Mouse (Mus musculus) midbrain, embryonic 16.5 days (tissue): ENCODE measurements around the gene Olfr1358. TPM values are rescaled to one million over a fixed set of nuclear protein-coding genes. Genes with fewer than 3 reads are reported as not detected.

Experiments used
- ATAC-seq: fragments of 200-750 bp; cut with Nextera tagmentation; 2 replicates; pipeline ENCODE4 v1.8.0; 2017; ENCODE audit warnings: moderate TSS enrichment
- H3K27ac ChIP-seq: fragments of 300-500 bp; sonication (generic); 2 replicates; pipeline ENCODE4 v1.5.1; 2014; ENCODE audit warnings: mild to moderate bottlenecking, low read length, mixed read lengths
- H3K27me3 ChIP-seq: fragments of 300-500 bp; sonication (generic); 2 replicates; pipeline ENCODE4 v1.6.1; 2014; ENCODE audit warnings: low read depth, low read length, mixed read lengths; ENCODE audit not compliant: control insufficient read depth, insufficient read depth
- H3K36me3 ChIP-seq: fragments of 300-500 bp; sonication (generic); 2 replicates; pipeline ENCODE4 v1.6.1; 2014; ENCODE audit warnings: mild to moderate bottlenecking, low read length, moderate library complexity, mixed read lengths; ENCODE audit not compliant: control insufficient read depth, insufficient read depth
- H3K4me1 ChIP-seq: fragments of 300-500 bp; sonication (generic); 2 replicates; pipeline ENCODE4 v1.6.1; 2014; ENCODE audit warnings: mild to moderate bottlenecking, low read length, mixed read lengths; ENCODE audit not compliant: control insufficient read depth, insufficient read depth
- H3K4me2 ChIP-seq: fragments of 300-500 bp; sonication (generic); 2 replicates; pipeline ENCODE4 v1.6.1; 2014; ENCODE audit warnings: mild to moderate bottlenecking, low read length, mixed read lengths
- H3K4me3 ChIP-seq: fragments of 300-500 bp; sonication (generic); 2 replicates; pipeline ENCODE4 v1.5.1; 2014; ENCODE audit warnings: low read depth, mild to moderate bottlenecking, low read length, moderate library complexity, mixed read lengths
- H3K9ac ChIP-seq: fragments of 300-500 bp; sonication (generic); 2 replicates; pipeline ENCODE4 v1.6.1; 2014; ENCODE audit warnings: low read depth, low read length, mixed read lengths
- H3K9me3 ChIP-seq: fragments of 300-500 bp; sonication (generic); replicated peaks from 2 replicates; pipeline ENCODE4 v1.6.1; 2014; ENCODE audit warnings: mild to moderate bottlenecking, low read length, mixed read lengths; ENCODE audit not compliant: control insufficient read depth, poor library complexity, severe bottlenecking
- WGBS: fragments of 180-500 bp; shearing (Covaris S2); extraction: QIAGEN DNeasy Blood & Tissue Kit; methylation state at CpG from one replicate; pipeline ENCODE4 v1.1.7; 2014; 5-methylcytosine and 5-hydroxymethylcytosine counted together
- polyA plus RNA-seq: library from polyadenylated mRNA; unstranded; fragments of >200 nt; fragmentation: Nextera tagmentation; extraction: Ambion mirVana; gene quantifications from 2 replicates; pipeline ENCODE4 v1.2.1, GENCODE M21; 2015

Olfr1358 gene
- polyA plus RNA-seq, result not detected in 2 replicates

DNA sequence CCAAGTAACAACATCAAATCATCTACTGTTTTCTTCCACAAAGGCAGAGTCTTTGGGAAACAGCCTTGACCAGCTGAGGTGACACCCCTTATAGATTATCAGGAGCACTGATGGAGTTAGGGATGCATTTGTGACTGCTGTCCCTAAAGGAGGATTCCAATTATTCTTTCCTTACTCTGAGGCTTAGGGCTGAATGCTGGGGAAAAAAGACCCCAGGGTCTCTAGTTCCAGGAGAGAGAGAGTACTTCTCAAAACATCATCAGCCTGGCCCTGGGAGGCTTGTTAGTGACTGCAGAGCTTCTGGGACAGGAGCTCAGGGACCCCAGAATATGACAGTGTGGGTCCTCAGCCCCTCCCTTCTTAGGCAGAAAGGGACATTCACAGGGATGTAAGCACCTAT, at the start of gene Olfr1358:
Gene Olfr1358, plus strand, starts transcription at position 301 of the 400 bp plus-strand sequence.
- ATAC-seq, result no peak
- H3K4me1 ChIP-seq, result no peaks in the 10 kb centered on the region
- H3K27ac ChIP-seq, result no peak within 1 kb of the TSS
- no peak within 1 kb of the TSS for H3K4me2 ChIP-seq
- no peaks in the 10 kb centered on the region for H3K9me3 ChIP-seq
- H3K36me3 ChIP-seq, result no peaks in the 10 kb centered on the region
- no peak within 1 kb of the TSS for H3K4me3 ChIP-seq
- no peaks in the 10 kb centered on the region for H3K27me3 ChIP-seq
- H3K9ac ChIP-seq, result no peak within 1 kb of the TSS

- 45% methylated on average over 2 of the region's 2 CpGs for WGBS
- no peaks in the 10 kb centered on the region for H3K27me3 ChIP-seq
- no peak overlapping the region for H3K4me3 ChIP-seq
- no peaks in the 10 kb centered on the region for H3K36me3 ChIP-seq
- H3K9me3 ChIP-seq, result no peaks in the 10 kb centered on the region
- no peak overlapping the region for H3K4me2 ChIP-seq
- H3K4me1 ChIP-seq, result peaks cover 18% of the 10 kb centered on the region
- no peak overlapping the region for H3K9ac ChIP-seq
- no peak for ATAC-seq
- no peak overlapping the region for H3K27ac ChIP-seq
Measured at GRCm38 (mm10) chr10:78467761-78468310, 49.4 kb upstream of the Olfr1358 start.

DNA sequence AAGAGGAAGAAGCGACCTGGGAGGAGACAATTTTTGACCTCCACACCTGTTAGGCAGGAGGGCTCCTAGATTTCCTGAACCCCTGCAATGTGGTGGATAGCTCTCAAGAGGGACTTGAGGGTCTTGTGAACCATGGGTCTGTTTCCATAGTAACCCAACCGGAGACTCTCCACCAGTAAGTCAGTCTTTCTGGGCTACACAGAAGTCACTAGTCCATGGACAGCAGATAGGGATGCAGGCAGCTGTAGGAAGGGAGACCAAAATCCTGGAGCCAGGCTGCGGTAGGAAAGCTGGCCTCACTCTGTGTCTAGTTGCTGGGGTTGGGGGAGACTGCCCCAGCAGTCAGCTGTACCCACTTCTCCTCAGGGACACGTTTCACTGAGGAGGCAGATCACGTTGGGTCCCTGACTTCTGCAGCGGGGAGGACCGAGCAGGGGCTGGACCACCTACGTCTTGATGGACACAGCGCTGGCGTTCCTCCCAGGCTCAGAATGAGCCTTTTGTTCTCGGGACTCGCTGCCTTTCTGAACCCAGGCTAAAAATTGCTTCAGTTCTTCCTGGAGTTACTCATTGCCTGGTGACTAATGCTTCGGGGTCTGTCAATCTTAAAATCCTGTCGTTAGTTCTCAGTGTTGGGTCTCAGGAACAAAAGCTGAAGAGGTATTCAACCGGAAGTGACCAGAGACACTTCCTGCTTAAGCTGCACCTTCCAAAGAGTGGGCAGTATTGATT, 46.5 kb upstream of the Olfr1358 start:
- peaks cover 6% of the 10 kb centered on the region; the same call in 1 of the 2 replicates for H3K4me1 ChIP-seq
- WGBS, result 29% methylated on average over 15 of the region's 15 CpGs
- peak overlapping the region; percentile 5; the same call in 1 of the 2 replicates for H3K4me2 ChIP-seq
- no peak overlapping the region for H3K9ac ChIP-seq
- H3K27ac ChIP-seq, result no peak overlapping the region
- peak; percentile 21; the same call in 1 of the 2 replicates for ATAC-seq
- no peaks in the 10 kb centered on the region for H3K27me3 ChIP-seq
- H3K4me3 ChIP-seq, result no peak overlapping the region
- no peaks in the 10 kb centered on the region for H3K9me3 ChIP-seq
- no peaks in the 10 kb centered on the region for H3K36me3 ChIP-seq

DNA sequence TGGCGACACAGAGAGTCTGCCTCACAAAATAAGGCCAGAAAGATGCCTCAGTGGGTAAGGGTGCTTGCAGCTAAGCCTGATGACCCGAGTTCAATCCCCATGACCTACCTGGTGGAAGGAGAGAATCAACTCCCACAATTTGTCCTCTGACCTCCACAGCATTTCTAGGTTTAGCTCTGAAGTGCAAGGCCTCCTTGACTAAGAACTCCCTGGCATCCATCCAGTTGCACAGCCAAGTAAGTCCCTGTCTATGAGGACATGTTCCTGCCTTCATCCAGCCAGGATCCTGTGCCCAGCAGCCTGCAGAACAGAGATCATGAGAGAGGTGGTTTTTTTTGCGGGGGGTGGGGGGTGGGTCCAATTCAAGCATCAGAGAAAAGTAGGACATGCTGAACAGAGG, 45.2 kb upstream of the Olfr1358 start:
- H3K9ac ChIP-seq, result no peak overlapping the region
- no peaks in the 10 kb centered on the region for H3K36me3 ChIP-seq
- H3K4me2 ChIP-seq, result no peak overlapping the region
- no peak overlapping the region for H3K4me3 ChIP-seq
- ATAC-seq, result no peak
- no peak overlapping the region for H3K27ac ChIP-seq
- no peaks in the 10 kb centered on the region for H3K27me3 ChIP-seq
- 88% methylated on average over 3 of the region's 3 CpGs for WGBS
- peaks cover 6% of the 10 kb centered on the region; the same call in 1 of the 2 replicates for H3K4me1 ChIP-seq
- no peaks in the 10 kb centered on the region for H3K9me3 ChIP-seq

DNA sequence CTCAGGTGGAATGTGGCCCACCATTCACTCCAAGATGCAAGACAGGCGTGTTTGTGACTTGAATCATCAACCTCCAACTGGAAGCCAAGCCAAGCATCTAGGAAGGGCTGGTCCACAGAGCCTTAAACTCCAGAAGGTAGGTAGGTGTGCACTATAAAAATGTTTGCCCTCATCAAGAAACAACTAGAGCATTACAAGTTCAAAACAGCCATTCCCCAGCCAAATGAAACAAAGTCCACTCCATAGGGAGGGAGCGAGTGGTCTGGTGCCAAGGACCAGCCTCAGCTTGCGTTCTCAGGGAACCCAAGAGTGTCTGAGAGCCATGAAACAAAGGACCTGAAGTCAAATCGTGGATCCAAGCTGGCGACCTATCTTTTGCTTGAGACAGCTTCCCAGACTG, 43.8 kb upstream of the Olfr1358 start:
- Histone ChIP-seq H3K27me3 (no peaks in the 10 kb centered on the region), H3K9me3 (no peaks in the 10 kb centered on the region), H3K4me2 (no peak overlapping the region), H3K4me1 (peaks cover 6% of the 10 kb centered on the region; the same call in 1 of the 2 replicates), H3K27ac (no peak overlapping the region), H3K4me3 (no peak overlapping the region), H3K9ac (no peak overlapping the region), H3K36me3 (no peaks in the 10 kb centered on the region)
- WGBS, result 55% methylated on average over 5 of the region's 5 CpGs
- ATAC-seq, result no peak

DNA sequence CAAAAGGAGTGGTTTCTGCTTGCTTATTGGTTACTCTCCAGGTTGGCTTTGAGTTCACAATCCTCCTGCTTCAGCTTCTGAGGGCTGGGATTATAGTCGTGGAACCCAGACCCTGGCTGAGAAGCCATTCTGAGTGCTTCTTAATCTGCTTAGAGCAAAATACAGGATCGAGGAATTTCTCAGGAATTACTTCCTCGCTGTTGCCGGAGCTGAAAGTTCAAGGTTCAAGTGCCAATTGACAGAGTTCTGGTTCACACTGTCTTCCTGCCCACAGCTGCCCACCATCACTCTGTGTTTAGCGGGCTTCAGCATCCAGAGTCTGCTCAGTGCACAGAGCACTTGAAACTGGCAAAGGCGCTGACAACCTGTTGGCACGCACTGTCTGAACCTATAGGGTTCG, 42.5 kb upstream of the Olfr1358 start:
- Histone ChIP-seq H3K36me3 (no peaks in the 10 kb centered on the region), H3K27ac (no peak overlapping the region), H3K4me2 (no peak overlapping the region), H3K9me3 (no peaks in the 10 kb centered on the region), H3K4me1 (peaks cover 6% of the 10 kb centered on the region; the same call in 1 of the 2 replicates), H3K4me3 (no peak overlapping the region), H3K27me3 (no peaks in the 10 kb centered on the region), H3K9ac (no peak overlapping the region)
- WGBS, result 69% methylated on average over 8 of the region's 8 CpGs
- no peak for ATAC-seq

GRCm38 (mm10) chr10:78476821-78477220, 40.4 kb upstream of the Olfr1358 start:
- no peak for ATAC-seq
- H3K9me3 ChIP-seq, result no peaks in the 10 kb centered on the region
- H3K4me3 ChIP-seq, result no peak overlapping the region
- peaks cover 3% of the 10 kb centered on the region; the same call in 1 of the 2 replicates for H3K4me1 ChIP-seq
- H3K27ac ChIP-seq, result no peak overlapping the region
- no peaks in the 10 kb centered on the region for H3K27me3 ChIP-seq
- WGBS, result 75% methylated on average over 4 of the region's 4 CpGs
- H3K36me3 ChIP-seq, result no peaks in the 10 kb centered on the region
- no peak overlapping the region for H3K4me2 ChIP-seq
- H3K9ac ChIP-seq, result no peak overlapping the region

- Histone ChIP-seq H3K27me3 (no peaks in the 10 kb centered on the region; the same call in 1 of the 2 replicates), H3K4me1 (peaks cover 3% of the 10 kb centered on the region; the same call in 1 of the 2 replicates), H3K36me3 (no peaks in the 10 kb centered on the region), H3K4me3 (peak overlapping the region; percentile 56), H3K9me3 (no peaks in the 10 kb centered on the region), H3K9ac (peak overlapping the region; percentile 69), H3K4me2 (peak overlapping the region; percentile 93), H3K27ac (no peak overlapping the region)
- ATAC-seq, result peak; percentile 14; the same call in 1 of the 2 replicates
- 35% methylated on average over 21 of the region's 21 CpGs for WGBS
Measured at GRCm38 (mm10) chr10:78480954-78481927, 36.0 kb upstream of the Olfr1358 start.
